Comparison of ENCODE assay signal across 17 mouse cellular contexts in the genomic region with DNA sequence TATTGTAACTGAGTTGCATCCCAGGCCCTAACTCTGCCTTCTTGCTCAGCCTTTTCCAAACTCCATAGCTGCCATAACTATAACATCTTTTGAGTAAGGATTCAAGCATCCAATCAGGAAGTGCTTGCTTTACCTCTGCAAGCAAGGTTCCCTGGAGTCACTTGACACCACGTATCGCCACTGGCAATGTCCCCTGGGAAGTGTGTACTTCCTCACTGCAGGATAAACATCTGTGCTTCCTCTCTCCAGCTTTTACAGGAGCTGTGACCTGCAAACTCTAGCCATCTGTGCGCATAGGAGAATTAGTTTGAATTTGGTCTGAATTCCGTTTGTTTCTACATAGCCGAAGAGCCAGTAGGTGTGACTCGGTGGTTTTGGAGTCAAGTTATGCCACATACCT. TPM values are rescaled to one million over a fixed set of nuclear protein-coding genes. Genes with fewer than 3 reads are reported as not detected.
DNase-seq lines count a peak whose midpoint lies in the region; ATAC-seq and TF ChIP-seq lines count a peak whose summit lies in the region.
"Had no signal": no experiment of that assay in that cellular context is flagged by ENCODE, and none has a peak within 500 bp of the region (broad histone marks: within the 10 kb centered on the region; RNA-seq: fewer than 3 reads in every experiment).

No protein-coding gene starts in this region.

- no peak for DNase-seq in frontal cortex, postnatal 25 days (ENCODE audit: low spot score in 2 of 2)
- peak; percentile 86 for DNase-seq in midbrain, embryonic 11.5 days (ENCODE audit: low spot score, missing footprints)
- DNase-seq in midbrain, postnatal 0 days (ENCODE audit: low spot score), result no peak
- DNase-seq in limb, embryonic 10.5 days (ENCODE audit: low spot score), result no peak
- DNase-seq in spleen, postnatal 14 days (ENCODE audit: low spot score in 2 of 2), result no peak
- DNase-seq in cerebellum, postnatal 14 days, result no peak
- DNase-seq in gastrocnemius, postnatal 14 days, result no peak
- DNase-seq: heart, adult 2 months; lung, adult 18-20 months; lung, postnatal 4 days; right cerebral cortex, postnatal 25 days; thymus, postnatal 36 days had no signal

- H3K9me3 ChIP-seq in midbrain, embryonic 11.5 days (ENCODE audit: control insufficient read depth, low read length), result no peaks in the 10 kb centered on the region
- no peaks in the 10 kb centered on the region for H3K9me3 ChIP-seq in midbrain, postnatal 0 days (ENCODE audit: low read length)
- H3K9me3 ChIP-seq in limb, embryonic 10.5 days (replicated peaks), result no peaks in the 10 kb centered on the region
- H3K9me3 ChIP-seq: midbrain, embryonic 15.5 days had no signal

- H3K9ac ChIP-seq in midbrain, embryonic 11.5 days (ENCODE audit: low read length), result no peak overlapping the region
- no peak overlapping the region for H3K9ac ChIP-seq in midbrain, postnatal 0 days (replicated peaks; ENCODE audit: low read length, poor library complexity, severe bottlenecking)
- H3K9ac ChIP-seq: midbrain, embryonic 15.5 days had no signal

- no peaks in the 10 kb centered on the region for H3K27me3 ChIP-seq in midbrain, embryonic 11.5 days (ENCODE audit: control insufficient read depth, insufficient read depth, low read length)
- H3K27me3 ChIP-seq in midbrain, postnatal 0 days (ENCODE audit: insufficient read depth, low read length), result no peaks in the 10 kb centered on the region
- no peaks in the 10 kb centered on the region for H3K27me3 ChIP-seq in limb, embryonic 10.5 days (ENCODE audit: low read depth, poor library complexity, severe bottlenecking)
- H3K27me3 ChIP-seq: midbrain, embryonic 15.5 days; Patski had no signal

- 68% methylated on average over 6 of the region's 6 CpGs for WGBS in midbrain, embryonic 11.5 days
- WGBS in midbrain, postnatal 0 days, result 56% methylated on average over 6 of the region's 6 CpGs
- 44% methylated on average over 6 of the region's 6 CpGs for WGBS in limb, embryonic 10.5 days

- TF ChIP-seq CTCF in midbrain, postnatal 0 days (IDR thresholded peaks at IDR 0.05), result no peak

- H3K4me2 ChIP-seq in midbrain, embryonic 11.5 days, result no peak overlapping the region
- H3K4me2 ChIP-seq in midbrain, postnatal 0 days (ENCODE audit: low read depth, low read length, poor library complexity, severe bottlenecking), result no peak overlapping the region
- H3K4me2 ChIP-seq: midbrain, embryonic 15.5 days had no signal

- H3K36me3 ChIP-seq in midbrain, embryonic 11.5 days (ENCODE audit: control insufficient read depth, insufficient read depth, low read length), result no peaks in the 10 kb centered on the region
- H3K36me3 ChIP-seq in midbrain, postnatal 0 days (ENCODE audit: insufficient read depth, low read length), result no peaks in the 10 kb centered on the region
- no peaks in the 10 kb centered on the region for H3K36me3 ChIP-seq in limb, embryonic 10.5 days
- H3K36me3 ChIP-seq: midbrain, embryonic 15.5 days had no signal

- no peak overlapping the region for H3K27ac ChIP-seq in midbrain, embryonic 11.5 days (ENCODE audit: low read depth, low read length)
- H3K27ac ChIP-seq in midbrain, postnatal 0 days (ENCODE audit: low read depth, low read length), result no peak overlapping the region
- peak overlapping the region; percentile 25; the same call in 1 of the 2 replicates for H3K27ac ChIP-seq in limb, embryonic 10.5 days
- H3K27ac ChIP-seq: heart, adult 2 months; midbrain, embryonic 15.5 days had no signal

- no peaks in the 10 kb centered on the region for H3K4me1 ChIP-seq in midbrain, embryonic 11.5 days (ENCODE audit: control insufficient read depth, insufficient read depth, low read length)
- H3K4me1 ChIP-seq in midbrain, postnatal 0 days (ENCODE audit: insufficient read depth, low read length), result 0 out of 2 replicates have a peak, but pooled peaks cover 2% of the 10 kb centered on the region
- H3K4me1 ChIP-seq in limb, embryonic 10.5 days, result peaks cover 14% of the 10 kb centered on the region

- peak; percentile 19; the same call in 1 of the 2 replicates for ATAC-seq in frontal cortex, adult (ENCODE audit: low TSS enrichment)
- ATAC-seq in midbrain, embryonic 11.5 days (ENCODE audit: low FRiP score), result no peak
- ATAC-seq in midbrain, postnatal 0 days (ENCODE audit: low FRiP score), result no peak
- ATAC-seq: hindbrain, embryonic 16.5 days; midbrain, embryonic 15.5 days; Patski had no signal

- intact Hi-C loops in gastrocnemius, postnatal 14 days (cut with DNase I; ENCODE audit: low total_unique reads), result no loop called here

- H3K4me3 ChIP-seq in midbrain, embryonic 11.5 days (ENCODE audit: low read depth, low read length), result no peak overlapping the region
- H3K4me3 ChIP-seq in midbrain, postnatal 0 days (ENCODE audit: low read depth, low read length), result no peak overlapping the region
- no peak overlapping the region for H3K4me3 ChIP-seq in limb, embryonic 10.5 days
- H3K4me3 ChIP-seq: erythroblast, embryonic 14.5 days; heart, adult 2 months; midbrain, embryonic 15.5 days had no signal

RNA-seq across cellular contexts. Expression of a gene that starts 43.3 kb away (rescaled TPM):
- 24.8 and 27.3 TPM in 2 replicates for polyA plus RNA-seq in midbrain, embryonic 11.5 days (2014; fragmentation: Nextera tagmentation; extraction: Ambion mirVana)
- 52.6 and 64.0 TPM in 2 replicates for total RNA-seq in midbrain, postnatal 0 days (2014; rRNA removed)
- polyA plus RNA-seq in midbrain, postnatal 0 days (2015; fragmentation: Nextera tagmentation; extraction: Ambion mirVana), result 21.6 and 23.7 TPM in 2 replicates
- polyA plus RNA-seq in limb, embryonic 10.5 days (2016; fragmentation: Nextera tagmentation; extraction: Ambion mirVana), result 20.0 and 23.0 TPM in 2 replicates
- total RNA-seq in gastrocnemius, postnatal 14 days (2021), result 10 to 100 TPM; 11.0 to 11.1 TPM
- polyA plus RNA-seq: erythroblast, embryonic 14.5 days had no signal
